Mouse (Mus musculus): ENCODE data around the gene Sag. TPM values are rescaled to one million over a fixed set of nuclear protein-coding genes. Genes with fewer than 3 reads are reported as not detected.

The Sag gene
- polyA plus RNA-seq, 1 experiment = not detected

GRCm38 (mm10) chr1:87877552-87878283 lies 74.2 kb downstream of the Sag start:
- Histone ChIP-seq H3K4me1 (ENCODE audit: control insufficient read depth, insufficient read depth, low read length) (peaks cover 7% of the 10 kb centered on the region), H3K4me3 (ENCODE audit: insufficient read depth, low read depth, low read length) (no peak overlapping the region), H3K27ac (ENCODE audit: insufficient read depth, low read depth, low read length) (no peak overlapping the region)
- no peak for TF ChIP-seq POLR2A (IDR thresholded peaks at IDR 0.05; ENCODE audit: insufficient read depth, low read depth, low read length)
- no peak for TF ChIP-seq CTCF (IDR thresholded peaks at IDR 0.05; ENCODE audit: insufficient read depth, low read depth, low read length)
- WGBS = 53% methylated on average over 9 of the region's 9 CpGs

- Histone ChIP-seq H3K27ac (ENCODE audit: insufficient read depth, low read depth, low read length) (no peak overlapping the region), H3K4me1 (ENCODE audit: control insufficient read depth, insufficient read depth, low read length) (peaks cover 7% of the 10 kb centered on the region), H3K4me3 (ENCODE audit: insufficient read depth, low read depth, low read length) (no peak overlapping the region)
- WGBS = 82% methylated on average over 3 of the region's 3 CpGs
- TF ChIP-seq POLR2A (IDR thresholded peaks at IDR 0.05; ENCODE audit: insufficient read depth, low read depth, low read length) (no peak), CTCF (IDR thresholded peaks at IDR 0.05; ENCODE audit: insufficient read depth, low read depth, low read length) (no peak)
Measured at GRCm38 (mm10) chr1:87879034-87879433, 75.6 kb downstream of the Sag start.

- 7% methylated on average over 3 of the region's 3 CpGs for WGBS
- Histone ChIP-seq H3K4me1 (ENCODE audit: control insufficient read depth, insufficient read depth, low read length) (peaks cover 7% of the 10 kb centered on the region), H3K4me3 (ENCODE audit: insufficient read depth, low read depth, low read length) (no peak overlapping the region), H3K27ac (ENCODE audit: insufficient read depth, low read depth, low read length) (peak overlapping the region; percentile 48)
- TF ChIP-seq CTCF (IDR thresholded peaks at IDR 0.05; ENCODE audit: insufficient read depth, low read depth, low read length) = no peak
- TF ChIP-seq POLR2A (IDR thresholded peaks at IDR 0.05; ENCODE audit: insufficient read depth, low read depth, low read length) = no peak
Measured at GRCm38 (mm10) chr1:87879494-87880325, 76.2 kb downstream of the Sag start.

- no peak overlapping the region for H3K4me3 ChIP-seq (ENCODE audit: insufficient read depth, low read depth, low read length)
- peaks cover 8% of the 10 kb centered on the region for H3K4me1 ChIP-seq (ENCODE audit: control insufficient read depth, insufficient read depth, low read length)
- WGBS = 52% methylated on average over 6 of the region's 6 CpGs
- TF ChIP-seq POLR2A (IDR thresholded peaks at IDR 0.05; ENCODE audit: insufficient read depth, low read depth, low read length) = no peak
- no peak for TF ChIP-seq CTCF (IDR thresholded peaks at IDR 0.05; ENCODE audit: insufficient read depth, low read depth, low read length)
- peak overlapping the region; percentile 48; the same call in 1 of the 2 replicates for H3K27ac ChIP-seq (ENCODE audit: insufficient read depth, low read depth, low read length)
Measured at GRCm38 (mm10) chr1:87880326-87880627, 76.8 kb downstream of the Sag start.

GRCm38 (mm10) chr1:87880856-87881255 lies 77.4 kb downstream of the Sag start:
- TF ChIP-seq POLR2A (IDR thresholded peaks at IDR 0.05; ENCODE audit: insufficient read depth, low read depth, low read length) = no peak
- no peak for TF ChIP-seq CTCF (IDR thresholded peaks at IDR 0.05; ENCODE audit: insufficient read depth, low read depth, low read length)
- peaks cover 9% of the 10 kb centered on the region for H3K4me1 ChIP-seq (ENCODE audit: control insufficient read depth, insufficient read depth, low read length)
- H3K27ac ChIP-seq (ENCODE audit: insufficient read depth, low read depth, low read length) = no peak overlapping the region
- no peak overlapping the region for H3K4me3 ChIP-seq (ENCODE audit: insufficient read depth, low read depth, low read length)
- 66% methylated on average over 2 of the region's 2 CpGs for WGBS

- TF ChIP-seq POLR2A (IDR thresholded peaks at IDR 0.05; ENCODE audit: insufficient read depth, low read depth, low read length) = no peak
- no peak for TF ChIP-seq CTCF (IDR thresholded peaks at IDR 0.05; ENCODE audit: insufficient read depth, low read depth, low read length)
- no peak overlapping the region for H3K27ac ChIP-seq (ENCODE audit: insufficient read depth, low read depth, low read length)
- no peak overlapping the region for H3K4me3 ChIP-seq (ENCODE audit: insufficient read depth, low read depth, low read length)
- WGBS = 82% methylated on average over 4 of the region's 4 CpGs
- H3K4me1 ChIP-seq (ENCODE audit: control insufficient read depth, insufficient read depth, low read length) = peaks cover 9% of the 10 kb centered on the region
Measured at GRCm38 (mm10) chr1:87881726-87882125, 78.2 kb downstream of the Sag start.

GRCm38 (mm10) chr1:87882554-87882953 lies 79.1 kb downstream of the Sag start:
- no peak overlapping the region for H3K4me3 ChIP-seq (ENCODE audit: insufficient read depth, low read depth, low read length)
- peaks cover 9% of the 10 kb centered on the region for H3K4me1 ChIP-seq (ENCODE audit: control insufficient read depth, insufficient read depth, low read length)
- no peak overlapping the region for H3K27ac ChIP-seq (ENCODE audit: insufficient read depth, low read depth, low read length)
- no peak for TF ChIP-seq CTCF (IDR thresholded peaks at IDR 0.05; ENCODE audit: insufficient read depth, low read depth, low read length)
- no peak for TF ChIP-seq POLR2A (IDR thresholded peaks at IDR 0.05; ENCODE audit: insufficient read depth, low read depth, low read length)

GRCm38 (mm10) chr1:87890960-87891359 lies 87.5 kb downstream of the Sag start:
- 83% methylated on average over 1 of the region's 1 CpGs for WGBS
- TF ChIP-seq POLR2A (IDR thresholded peaks at IDR 0.05; ENCODE audit: insufficient read depth, low read depth, low read length) (no peak), CTCF (IDR thresholded peaks at IDR 0.05; ENCODE audit: insufficient read depth, low read depth, low read length) (no peak)
- 0 out of 2 replicates have a peak, but pooled peaks cover 3% of the 10 kb centered on the region for H3K4me1 ChIP-seq (ENCODE audit: control insufficient read depth, insufficient read depth, low read length)
- H3K4me3 ChIP-seq (ENCODE audit: insufficient read depth, low read depth, low read length) = no peak overlapping the region
- no peak overlapping the region for H3K27ac ChIP-seq (ENCODE audit: insufficient read depth, low read depth, low read length)

- 0 out of 2 replicates have a peak, but pooled peaks cover 3% of the 10 kb centered on the region for H3K4me1 ChIP-seq (ENCODE audit: control insufficient read depth, insufficient read depth, low read length)
- 77% methylated on average over 4 of the region's 4 CpGs for WGBS
- TF ChIP-seq POLR2A (IDR thresholded peaks at IDR 0.05; ENCODE audit: insufficient read depth, low read depth, low read length) = no peak
- no peak for TF ChIP-seq CTCF (IDR thresholded peaks at IDR 0.05; ENCODE audit: insufficient read depth, low read depth, low read length)
Measured at GRCm38 (mm10) chr1:87891634-87892033, 88.2 kb downstream of the Sag start.

More at GRCm38 (mm10) chr1:87891634-87892033, 88.2 kb downstream of the Sag start:
- Histone ChIP-seq H3K27ac (ENCODE audit: insufficient read depth, low read depth, low read length) (no peak overlapping the region), H3K4me3 (ENCODE audit: insufficient read depth, low read depth, low read length) (no peak overlapping the region)

Data from olfactory bulb, adult 2 months (tissue).